Mouse (Mus musculus): ENCODE data around the gene Alg12. TPM values are rescaled to one million over a fixed set of nuclear protein-coding genes. Genes with fewer than 3 reads are reported as not detected.
"Not testable (repeated sequence)": the region's sequence is repeated elsewhere in the genome, so short reads cannot be mapped to it uniquely, and the experiment has no call there.

The Alg12 gene
- polyA plus RNA-seq, 1 experiment from 2014 or later: 9.4 TPM

DNA sequence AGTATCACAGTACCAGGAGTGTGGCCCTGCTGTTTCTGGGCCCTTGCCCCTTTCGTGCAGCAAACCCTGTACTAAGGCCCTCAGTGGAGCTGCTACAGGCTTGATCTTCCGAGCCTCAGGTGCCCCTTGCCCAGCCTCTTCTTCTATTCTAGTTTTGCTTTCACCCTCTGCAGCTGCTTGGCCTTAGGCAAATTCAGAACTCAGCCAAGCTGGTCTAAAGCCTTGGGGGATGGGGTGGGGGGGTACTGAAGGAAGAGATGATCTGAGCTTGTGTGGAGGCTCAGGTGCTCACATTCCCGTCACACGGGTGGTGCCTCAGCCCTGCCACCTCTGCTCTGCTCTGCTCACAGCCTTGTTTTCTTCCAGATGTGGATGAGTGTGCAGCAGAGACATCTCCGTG is 4.3 kb upstream of the Alg12 start:
- H3K4me1 ChIP-seq: peaks cover 19% of the 10 kb centered on the region
- H3K36me3 ChIP-seq (replicated peaks): peaks cover 30% of the 10 kb centered on the region
- H3K4me2 ChIP-seq: no peak overlapping the region
- H3K4me3 ChIP-seq: no peak overlapping the region
- ATAC-seq (replicated peaks): no peak
- WGBS: 92% methylated on average over 5 of the region's 5 CpGs
- no peak overlapping the region for H3K27ac ChIP-seq
- H3K9ac ChIP-seq: no peak overlapping the region
- no peaks in the 10 kb centered on the region for H3K9me3 ChIP-seq
- H3K27me3 ChIP-seq (replicated peaks): no peaks in the 10 kb centered on the region

GRCm38 (mm10) chr15:88822513-88822912 is 3.4 kb upstream of the Alg12 start:
- no peak for ATAC-seq (replicated peaks)
- H3K4me3 ChIP-seq: no peak overlapping the region
- 93% methylated on average over 7 of the region's 7 CpGs for WGBS
- peaks cover 30% of the 10 kb centered on the region for H3K36me3 ChIP-seq (replicated peaks)
- H3K9ac ChIP-seq: no peak overlapping the region
- no peaks in the 10 kb centered on the region for H3K9me3 ChIP-seq
- H3K4me2 ChIP-seq: no peak overlapping the region
- H3K4me1 ChIP-seq: peaks cover 24% of the 10 kb centered on the region
- H3K27me3 ChIP-seq (replicated peaks): no peaks in the 10 kb centered on the region
- H3K27ac ChIP-seq: no peak overlapping the region

- no peak for ATAC-seq (replicated peaks)
- peaks cover 22% of the 10 kb centered on the region for H3K36me3 ChIP-seq (replicated peaks)
- WGBS: 88% methylated on average over 7 of the region's 7 CpGs
- no peaks in the 10 kb centered on the region for H3K27me3 ChIP-seq (replicated peaks)
- no peak overlapping the region for H3K4me3 ChIP-seq
- H3K4me1 ChIP-seq: peaks cover 24% of the 10 kb centered on the region
- no peak overlapping the region for H3K4me2 ChIP-seq
- no peaks in the 10 kb centered on the region for H3K9me3 ChIP-seq
- no peak overlapping the region for H3K27ac ChIP-seq
- H3K9ac ChIP-seq: no peak overlapping the region
Observed at GRCm38 (mm10) chr15:88821403-88821802, 2.3 kb upstream of the Alg12 start.

- peak overlapping the region; percentile 85 for H3K4me2 ChIP-seq
- H3K27me3 ChIP-seq (replicated peaks): no peaks in the 10 kb centered on the region
- H3K9ac ChIP-seq: peak overlapping the region; percentile 76
- peak; percentile 1; the same call in 1 of the 2 replicates for ATAC-seq (replicated peaks)
- H3K4me1 ChIP-seq: peaks cover 24% of the 10 kb centered on the region
- peak overlapping the region; percentile 88 for H3K4me3 ChIP-seq
- under 1% methylated on average over 23 of the region's 23 CpGs for WGBS
- peaks cover 17% of the 10 kb centered on the region for H3K36me3 ChIP-seq (replicated peaks)
- H3K27ac ChIP-seq: peak overlapping the region; percentile 73
- no peaks in the 10 kb centered on the region for H3K9me3 ChIP-seq
Observed at GRCm38 (mm10) chr15:88819906-88820303, 787 bp upstream of the Alg12 start.

- Histone ChIP-seq H3K4me2 (no peak overlapping the region), H3K4me3 (no peak overlapping the region), H3K4me1 (peaks cover 12% of the 10 kb centered on the region), H3K9ac (no peak overlapping the region), H3K9me3 (no peaks in the 10 kb centered on the region), H3K36me3 (replicated peaks) (no peaks in the 10 kb centered on the region; the same call in 1 of the 2 replicates), H3K27ac (no peak overlapping the region), H3K27me3 (replicated peaks) (no peaks in the 10 kb centered on the region)
- no peak for ATAC-seq (replicated peaks)
- WGBS: 94% methylated on average over 6 of the region's 6 CpGs
Observed at GRCm38 (mm10) chr15:88815196-88815700, 3.9 kb downstream of the Alg12 start.

DNA sequence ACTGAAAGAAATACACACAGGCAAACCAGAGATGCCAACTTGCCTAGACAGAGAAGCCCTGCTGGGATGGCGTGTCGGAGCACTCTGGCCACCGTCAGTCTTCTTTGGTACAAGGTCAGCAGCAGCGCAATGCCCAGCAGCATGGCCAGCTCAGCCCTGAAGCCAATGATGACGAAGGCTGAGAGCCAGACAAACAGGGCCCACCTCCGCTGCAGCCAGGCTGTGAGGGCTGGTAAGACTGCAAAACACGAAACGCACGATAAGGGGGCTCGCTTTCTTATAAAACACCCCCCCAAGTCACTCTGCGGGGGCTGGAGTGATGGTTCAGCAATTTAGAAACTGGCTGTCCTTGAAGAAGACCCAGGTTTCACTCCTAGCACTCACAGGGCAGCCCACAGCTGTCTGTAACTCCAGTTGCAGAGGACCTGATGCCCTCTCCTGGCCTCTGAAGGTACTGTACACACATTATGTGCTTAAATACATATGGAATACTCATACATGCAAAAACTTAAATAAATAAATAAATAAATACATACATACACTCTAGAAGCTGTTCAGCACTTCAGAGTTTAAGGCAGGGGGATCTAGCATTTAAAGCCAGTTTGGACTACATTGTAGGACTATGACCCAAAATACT is 4.6 kb downstream of the Alg12 start:
- Histone ChIP-seq H3K9ac (no peak overlapping the region), H3K4me3 (no peak overlapping the region), H3K36me3 (replicated peaks) (no peaks in the 10 kb centered on the region; the same call in 1 of the 2 replicates), H3K4me2 (no peak overlapping the region), H3K27ac (no peak overlapping the region), H3K27me3 (replicated peaks) (no peaks in the 10 kb centered on the region), H3K4me1 (peaks cover 8% of the 10 kb centered on the region), H3K9me3 (no peaks in the 10 kb centered on the region)
- ATAC-seq (replicated peaks): no peak
- WGBS: 95% methylated on average over 11 of the region's 11 CpGs

GRCm38 (mm10) chr15:88813873-88814272 is 5.2 kb downstream of the Alg12 start:
- H3K27me3 ChIP-seq (replicated peaks); H3K36me3 ChIP-seq (replicated peaks); H3K9ac ChIP-seq; ATAC-seq (replicated peaks); H3K27ac ChIP-seq; H3K4me3 ChIP-seq; H3K4me2 ChIP-seq; H3K9me3 ChIP-seq; H3K4me1 ChIP-seq: not testable (repeated sequence)
- WGBS: 95% methylated on average over 2 of the region's 2 CpGs

DNA sequence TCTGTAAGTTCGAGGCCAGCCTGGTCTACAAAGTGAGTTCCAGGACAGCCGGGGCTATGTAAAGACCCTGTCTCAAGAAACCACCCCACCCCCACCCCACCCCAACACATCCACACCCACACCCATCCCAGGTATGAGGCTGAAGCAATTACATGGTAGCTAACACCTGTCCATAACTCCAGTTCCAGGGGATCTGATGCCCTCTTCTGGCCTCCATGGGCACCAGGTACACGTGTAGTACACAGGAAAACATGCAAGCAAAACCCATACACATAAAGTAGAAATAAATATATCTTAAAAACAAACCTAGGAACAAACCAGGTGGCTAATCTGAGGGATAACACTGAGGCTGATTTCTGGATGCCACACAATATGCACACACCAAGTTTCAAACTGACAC is 5.9 kb downstream of the Alg12 start:
- no peak for ATAC-seq (replicated peaks)
- Histone ChIP-seq H3K4me2 (no peak overlapping the region), H3K4me1 (peaks cover 4% of the 10 kb centered on the region), H3K9ac (no peak overlapping the region), H3K9me3 (no peaks in the 10 kb centered on the region), H3K27me3 (replicated peaks) (no peaks in the 10 kb centered on the region), H3K27ac (no peak overlapping the region), H3K36me3 (replicated peaks) (no peaks in the 10 kb centered on the region; the same call in 1 of the 2 replicates), H3K4me3 (no peak overlapping the region)
- WGBS: 89% methylated on average over 3 of the region's 3 CpGs

GRCm38 (mm10) chr15:88810369-88810768 is 8.7 kb downstream of the Alg12 start:
- H3K36me3 ChIP-seq (replicated peaks): peaks cover 12% of the 10 kb centered on the region; the same call in 1 of the 2 replicates
- H3K27me3 ChIP-seq (replicated peaks): no peaks in the 10 kb centered on the region
- H3K9me3 ChIP-seq: no peaks in the 10 kb centered on the region
- no peak overlapping the region for H3K27ac ChIP-seq
- H3K4me1 ChIP-seq: no peaks in the 10 kb centered on the region
- no peak overlapping the region for H3K4me3 ChIP-seq
- WGBS: 97% methylated on average over 2 of the region's 2 CpGs
- no peak overlapping the region for H3K4me2 ChIP-seq
- ATAC-seq (replicated peaks): no peak
- no peak overlapping the region for H3K9ac ChIP-seq

GRCm38 (mm10) chr15:88808121-88808520 is 11.0 kb downstream of the Alg12 start:
- WGBS: 95% methylated on average over 8 of the region's 8 CpGs
- Histone ChIP-seq H3K27ac (no peak overlapping the region), H3K4me1 (no peaks in the 10 kb centered on the region), H3K9me3 (no peaks in the 10 kb centered on the region), H3K4me3 (no peak overlapping the region), H3K36me3 (replicated peaks) (peaks cover 22% of the 10 kb centered on the region; the same call in 1 of the 2 replicates), H3K9ac (no peak overlapping the region), H3K27me3 (replicated peaks) (no peaks in the 10 kb centered on the region), H3K4me2 (no peak overlapping the region)
- ATAC-seq (replicated peaks): no peak

DNA sequence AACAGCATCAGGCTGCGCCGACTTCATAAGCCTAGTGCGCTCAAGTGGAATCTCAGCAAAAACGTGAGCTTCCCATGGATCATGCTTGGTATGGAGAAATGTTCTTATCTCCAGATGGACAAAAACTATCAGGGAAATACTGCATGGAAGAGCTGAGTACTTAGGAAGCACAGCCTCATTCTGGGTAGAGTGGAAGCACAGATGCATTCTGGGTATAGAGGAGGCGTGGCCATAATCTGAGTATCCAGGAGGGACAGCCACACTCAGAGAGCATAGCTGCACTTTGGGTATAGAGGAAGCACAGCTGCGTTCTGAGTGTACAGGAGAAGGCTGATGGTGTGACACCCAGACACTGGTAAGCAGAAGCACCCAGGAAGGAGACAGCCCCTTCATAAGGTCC is 16.8 kb downstream of the Alg12 start:
- Histone ChIP-seq H3K9me3 (no peaks in the 10 kb centered on the region), H3K4me1 (no peaks in the 10 kb centered on the region), H3K27me3 (replicated peaks) (no peaks in the 10 kb centered on the region), H3K4me3 (no peak overlapping the region), H3K9ac (no peak overlapping the region), H3K36me3 (replicated peaks) (peaks cover 26% of the 10 kb centered on the region; the same call in 1 of the 2 replicates), H3K4me2 (no peak overlapping the region), H3K27ac (no peak overlapping the region)
- WGBS: 86% methylated on average over 6 of the region's 6 CpGs
- no peak for ATAC-seq (replicated peaks)

GRCm38 (mm10) chr15:88801903-88802302 is 17.2 kb downstream of the Alg12 start:
- H3K27me3 ChIP-seq (replicated peaks): no peaks in the 10 kb centered on the region
- no peak overlapping the region for H3K4me3 ChIP-seq
- no peak overlapping the region for H3K9ac ChIP-seq
- 92% methylated on average over 3 of the region's 3 CpGs for WGBS
- ATAC-seq (replicated peaks): no peak
- no peaks in the 10 kb centered on the region for H3K4me1 ChIP-seq
- no peak overlapping the region for H3K27ac ChIP-seq
- H3K36me3 ChIP-seq (replicated peaks): peaks cover 26% of the 10 kb centered on the region; the same call in 1 of the 2 replicates
- H3K9me3 ChIP-seq: no peaks in the 10 kb centered on the region
- H3K4me2 ChIP-seq: no peak overlapping the region

- 85% methylated on average over 6 of the region's 6 CpGs for WGBS
- H3K4me3 ChIP-seq: no peak overlapping the region
- H3K4me1 ChIP-seq: no peaks in the 10 kb centered on the region
- no peak overlapping the region for H3K9ac ChIP-seq
- H3K27me3 ChIP-seq (replicated peaks): no peaks in the 10 kb centered on the region
- H3K27ac ChIP-seq: no peak overlapping the region
- H3K9me3 ChIP-seq: no peaks in the 10 kb centered on the region
- ATAC-seq (replicated peaks): no peak
- no peak overlapping the region for H3K4me2 ChIP-seq
- peaks cover 20% of the 10 kb centered on the region; the same call in 1 of the 2 replicates for H3K36me3 ChIP-seq (replicated peaks)
Observed at GRCm38 (mm10) chr15:88800921-88801354, 18.2 kb downstream of the Alg12 start.

Data from midbrain, embryonic 15.5 days (tissue).